Comparison of ENCODE assay signal across 8 mouse cellular contexts in the genomic region with DNA sequence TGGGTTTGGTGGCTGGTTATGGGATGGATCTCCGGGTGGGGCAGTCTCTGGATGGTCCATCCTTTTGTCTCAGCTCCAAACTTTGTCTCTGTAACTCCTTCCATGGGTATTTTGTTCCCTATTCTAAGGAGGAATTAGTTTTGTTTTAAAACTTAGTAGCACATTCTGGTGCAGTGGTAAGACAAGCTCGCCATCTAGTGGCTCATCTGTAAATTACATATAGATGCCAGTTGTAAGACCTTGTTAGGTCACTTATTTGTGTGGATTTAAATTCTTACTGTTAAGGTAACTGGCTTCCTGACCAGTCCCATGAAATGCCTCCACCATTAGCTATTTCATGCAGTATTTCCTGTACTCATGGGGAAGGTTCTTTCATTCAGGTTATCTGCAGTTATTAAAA. TPM values are rescaled to one million over a fixed set of nuclear protein-coding genes. Genes with fewer than 3 reads are reported as not detected.
DNase-seq lines count a peak whose midpoint lies in the region; ATAC-seq and TF ChIP-seq lines count a peak whose summit lies in the region.
"Had no signal": no experiment of that assay in that cellular context is flagged by ENCODE, and none has a peak within 500 bp of the region (broad histone marks: within the 10 kb centered on the region; RNA-seq: fewer than 3 reads in every experiment).

No protein-coding gene starts in this region.

- no peak overlapping the region for H3K27ac ChIP-seq in MEL (ENCODE audit: control insufficient read depth, low read depth, low read length)
- H3K27ac ChIP-seq in hindbrain, embryonic 16.5 days (ENCODE audit: low read depth, low read length): no peak overlapping the region
- H3K27ac ChIP-seq in midbrain, embryonic 12.5 days (replicated peaks): no peak overlapping the region
- H3K27ac ChIP-seq: macrophage had no signal

- TF ChIP-seq CTCF in MEL (IDR thresholded peaks at IDR 0.05 in 2 of 3, conservative IDR thresholded peaks at IDR 0.05 in 1 of 3; ENCODE audit: control insufficient read depth in 1 of 3, insufficient read depth in 1 of 3, low read depth in 2 of 3, low read length in 3 of 3, poor library complexity in 1 of 3, severe bottlenecking in 1 of 3): peak in 2 of 3 experiments; percentile 61 to 70; a peak in 4 of 6 replicates

- intact Hi-C loops in left cerebral cortex, postnatal 10 days (cut with DNase I): loop anchor here (5.0 kb wide), 2 partner anchors 73 to 758 kb away; no protein-coding TSS in a partner anchor

- no peaks in the 10 kb centered on the region for H3K36me3 ChIP-seq in MEL (ENCODE audit: control insufficient read depth in 1 of 2, insufficient read depth in 2 of 2, low read length in 2 of 2)
- no peaks in the 10 kb centered on the region for H3K36me3 ChIP-seq in hindbrain, embryonic 16.5 days (ENCODE audit: control insufficient read depth, insufficient read depth, low read length)
- H3K36me3 ChIP-seq in midbrain, embryonic 12.5 days: no peaks in the 10 kb centered on the region

- TF ChIP-seq RAD21 in MEL (IDR thresholded peaks at IDR 0.05; ENCODE audit: low read depth, low read length): peak; percentile 81

- H3K27me3 ChIP-seq in MEL (ENCODE audit: control insufficient read depth in 1 of 2, insufficient read depth in 2 of 2, low read length in 2 of 2): no peaks in the 10 kb centered on the region
- no peaks in the 10 kb centered on the region for H3K27me3 ChIP-seq in hindbrain, embryonic 16.5 days (replicated peaks; ENCODE audit: control insufficient read depth, insufficient read depth, low read length)
- no peaks in the 10 kb centered on the region for H3K27me3 ChIP-seq in midbrain, embryonic 12.5 days

- no peak overlapping the region for H3K4me2 ChIP-seq in hindbrain, embryonic 16.5 days (ENCODE audit: low read length)
- H3K4me2 ChIP-seq in midbrain, embryonic 12.5 days (replicated peaks): no peak overlapping the region

- H3K4me1 ChIP-seq in MEL (ENCODE audit: control insufficient read depth in 1 of 2, insufficient read depth in 2 of 2, low read length in 2 of 2): no peaks in the 10 kb centered on the region
- no peaks in the 10 kb centered on the region for H3K4me1 ChIP-seq in hindbrain, embryonic 16.5 days (ENCODE audit: control insufficient read depth, insufficient read depth, low read depth, low read length)
- no peaks in the 10 kb centered on the region for H3K4me1 ChIP-seq in midbrain, embryonic 12.5 days

- ATAC-seq in hindbrain, embryonic 16.5 days: peak; percentile 72; the same call in 1 of the 2 replicates
- ATAC-seq in midbrain, embryonic 12.5 days (ENCODE audit: low FRiP score, low read depth): peak; percentile 35; the same call in 1 of the 2 replicates

- no peak for TF ChIP-seq POLR2A in MEL (IDR thresholded peaks at IDR 0.05; ENCODE audit: control insufficient read depth in 1 of 2, insufficient read depth in 1 of 2, low read depth in 1 of 2, low read length in 2 of 2, poor library complexity in 1 of 2)

- no peak for TF ChIP-seq EP300 in MEL (IDR thresholded peaks at IDR 0.05; ENCODE audit: low read depth in 1 of 2, low read length in 2 of 2)

- H3K9ac ChIP-seq in MEL (ENCODE audit: control insufficient read depth, low read depth, low read length, poor library complexity, severe bottlenecking): no peak overlapping the region
- H3K9ac ChIP-seq in hindbrain, embryonic 16.5 days (ENCODE audit: low read depth, low read length): no peak overlapping the region
- H3K9ac ChIP-seq in midbrain, embryonic 12.5 days (replicated peaks): no peak overlapping the region

- no peaks in the 10 kb centered on the region for H3K79me2 ChIP-seq in MEL (ENCODE audit: control insufficient read depth, insufficient read depth, low read length, poor library complexity)

- H3K4me3 ChIP-seq in MEL (ENCODE audit: control insufficient read depth in 1 of 2, insufficient read depth in 1 of 2, low read depth in 2 of 2, low read length in 2 of 2): no peak overlapping the region
- H3K4me3 ChIP-seq in hindbrain, embryonic 16.5 days (ENCODE audit: low read length): no peak overlapping the region
- H3K4me3 ChIP-seq in midbrain, embryonic 12.5 days: no peak overlapping the region

- H3K9me3 ChIP-seq in MEL (replicated peaks; ENCODE audit: insufficient read depth, low read length): no peaks in the 10 kb centered on the region
- no peaks in the 10 kb centered on the region for H3K9me3 ChIP-seq in hindbrain, embryonic 16.5 days (ENCODE audit: control insufficient read depth, low read length)
- no peaks in the 10 kb centered on the region for H3K9me3 ChIP-seq in midbrain, embryonic 12.5 days

- WGBS in hindbrain, embryonic 16.5 days: 6% methylated on average over 2 of the region's 2 CpGs
- WGBS in midbrain, embryonic 12.5 days: 9% methylated on average over 2 of the region's 2 CpGs

- DNase-seq in left cerebral cortex, adult 11 months (ENCODE audit: low spot score): peak; percentile 32
- no peak for DNase-seq in left cerebral cortex, postnatal 10 days (ENCODE audit: extremely low spot score in 1 of 2, low spot score in 2 of 2)
- DNase-seq in MEL (ENCODE audit: low read depth, low spot score): peak; percentile 71
- peak; percentile 46 for DNase-seq in c-Kit-positive CD71-positive TER-119-positive erythroid progenitor cells, embryonic 14.5 days (ENCODE audit: low spot score)
- no peak for DNase-seq in spleen, adult 18-20 months

TF ChIP-seq in MEL, 35 proteins besides CTCF, POLR2A, EP300 and RAD21:
- TF ChIP-seq CHD1 (IDR thresholded peaks at IDR 0.05; ENCODE audit: low read depth, low read length): no peak
- TF ChIP-seq SMC3 (IDR thresholded peaks at IDR 0.05; ENCODE audit: low read depth, low read length): peak; percentile 77
- peak; percentile 86 for TF ChIP-seq ZC3H11A (IDR thresholded peaks at IDR 0.05; ENCODE audit: low read depth, low read length)

RNA-seq across cellular contexts. Expression of a gene that starts 18.6 kb away (rescaled TPM):
- 10 to 100 TPM; 21.4 to 22.7 TPM for total RNA-seq in left cerebral cortex, postnatal 10 days (2021)
- 11.0 and 12.2 TPM in 2 replicates for total RNA-seq in MEL (2012; rRNA removed)
- polyA plus RNA-seq in MEL (2012; ENCODE audit: insufficient read depth in 1 of 2, insufficient read length in 2 of 2, low read depth in 1 of 2, low replicate concordance in 2 of 2, missing spikeins in 1 of 2): 10 to 100 TPM; 21.2 to 55.7 TPM
- polyA plus RNA-seq in hindbrain, embryonic 16.5 days (2015; fragmentation: Nextera tagmentation; extraction: Ambion mirVana): 13.1 and 14.7 TPM in 2 replicates
- 22.5 and 23.3 TPM in 2 replicates for polyA plus RNA-seq in midbrain, embryonic 12.5 days (2016; fragmentation: Nextera tagmentation; extraction: Ambion mirVana)

Comparison
In these comparisons a context has a peak if more than half of its experiments do, and no peak if none do; other contexts are left out.
1. DNase-seq: peak in left cerebral cortex, adult 11 months (single experiment), MEL (single experiment) and c-Kit-positive CD71-positive TER-119-positive erythroid progenitor cells, embryonic 14.5 days (single experiment); none in left cerebral cortex, postnatal 10 days (0 of 2) and spleen, adult 18-20 months (0 of 2).